Mouse (Mus musculus) brain, embryonic 14.5 days (tissue): ENCODE data around the gene Cyp4a10. TPM values are rescaled to one million over a fixed set of nuclear protein-coding genes. Genes with fewer than 3 reads are reported as not detected.
"Not testable (repeated sequence)": the region's sequence is repeated elsewhere in the genome, so short reads cannot be mapped to it uniquely, and the experiment has no call there.

Experiments used
- DNase-seq: peaks from one replicate; pipeline ENCODE4 v3.0.0-alpha.2; 2011; ENCODE audit warnings: low read depth
- CTCF ChIP-seq: fragments of 200-500 bp; IDR thresholded peaks from 2 replicates; pipeline ENCODE4 v1.5.1; 2012; ENCODE audit warnings: inconsistent platforms, mild to moderate bottlenecking, moderate library complexity, borderline replicate concordance; ENCODE audit not compliant: insufficient read depth, insufficient read length; ENCODE audit errors: extremely low read depth
- POLR2A ChIP-seq: fragments of 200-500 bp; IDR thresholded peaks from 2 replicates; pipeline ENCODE4 v1.6.1; 2012; ENCODE audit warnings: mild to moderate bottlenecking, inconsistent platforms, borderline replicate concordance; ENCODE audit not compliant: poor library complexity, insufficient read depth, insufficient read length, severe bottlenecking; ENCODE audit errors: extremely low read depth
- polyA plus RNA-seq: library from polyadenylated mRNA; depleted of rRNA; stranded (reverse); fragments of >200 nt; gene quantifications from 2 replicates; pipeline ENCODE4 v1.2.3, GENCODE M21; 2012; rRNA removed

Gene Cyp4a10
- polyA plus RNA-seq = not detected in 2 replicates

- DNase-seq = not testable (repeated sequence)
Observed at GRCm38 (mm10) chr4:115518000-115518399, at the start of gene Cyp4a10. Cyp4a10 (plus strand) TSS chr4:115518264.

- not testable (repeated sequence) for DNase-seq
Observed at GRCm38 (mm10) chr4:115473585-115473984, 44.5 kb upstream of the Cyp4a10 start.

GRCm38 (mm10) chr4:115476051-115476450 lies 42.0 kb upstream of the Cyp4a10 start:
- DNase-seq = peak; percentile 5

- TF ChIP-seq POLR2A (no peak), CTCF (no peak)
- no peak for DNase-seq
Observed at GRCm38 (mm10) chr4:115481006-115481652, 36.9 kb upstream of the Cyp4a10 start.

- TF ChIP-seq CTCF = no peak
- no peak for TF ChIP-seq POLR2A
- no peak for DNase-seq
Observed at GRCm38 (mm10) chr4:115496001-115496400, 22.1 kb upstream of the Cyp4a10 start, which contains the start of gene Cyp4a14. Cyp4a14 (minus strand) TSS chr4:115496142.

- no peak for DNase-seq
- TF ChIP-seq CTCF (no peak), POLR2A (no peak)
Observed at GRCm38 (mm10) chr4:115497466-115497865, 20.6 kb upstream of the Cyp4a10 start.

- not testable (repeated sequence) for DNase-seq
Observed at GRCm38 (mm10) chr4:115513964-115514363, 4.1 kb upstream of the Cyp4a10 start.

- no peak for TF ChIP-seq POLR2A
- no peak for TF ChIP-seq CTCF
- DNase-seq = no peak
Observed at GRCm38 (mm10) chr4:115519444-115519843, 1.4 kb downstream of the Cyp4a10 start.

- DNase-seq = no peak
- TF ChIP-seq POLR2A (no peak), CTCF (no peak)
Observed at GRCm38 (mm10) chr4:115521766-115522165, 3.7 kb downstream of the Cyp4a10 start.

- DNase-seq = no peak
- TF ChIP-seq CTCF (no peak), POLR2A (no peak)
Observed at GRCm38 (mm10) chr4:115545101-115545500, 27.0 kb downstream of the Cyp4a10 start.

GRCm38 (mm10) chr4:115546141-115546828 lies 28.2 kb downstream of the Cyp4a10 start:
- DNase-seq = no peak
- TF ChIP-seq CTCF = no peak
- no peak for TF ChIP-seq POLR2A

GRCm38 (mm10) chr4:115552726-115553125 lies 34.7 kb downstream of the Cyp4a10 start:
- DNase-seq = no peak
- TF ChIP-seq CTCF (no peak), POLR2A (no peak)

- TF ChIP-seq CTCF (no peak), POLR2A (no peak)
- no peak for DNase-seq
Observed at GRCm38 (mm10) chr4:115555513-115555912, 37.4 kb downstream of the Cyp4a10 start.
